Mouse (Mus musculus) cerebellum, postnatal 10 days (tissue): ENCODE results near the gene 1700001C19Rik.
A peak's percentile ranks its signal among the peaks of the same experiment; 100 is the strongest.
"Not testable (repeated sequence)": the region's sequence is repeated elsewhere in the genome, so short reads cannot be mapped to it uniquely, and the experiment has no call there.

Experiments used
- DNase-seq, 2 experiments: peaks; one replicate each; pipeline ENCODE4 v3.0.0; 2021; ENCODE audit warnings: mixed read lengths in 2 of 2

The 1700001C19Rik gene

GRCm38 (mm10) chr17:47428831-47429304 is 8.3 kb downstream of the 1700001C19Rik start:
- no peak for DNase-seq

- no peak for DNase-seq
These were observed 9.9 kb downstream of the 1700001C19Rik start for GRCm38 (mm10) chr17:47427316-47427715.

- no peak for DNase-seq
These were observed 13.0 kb downstream of the 1700001C19Rik start for GRCm38 (mm10) chr17:47424186-47424585.

GRCm38 (mm10) chr17:47422616-47423015 is 14.6 kb downstream of the 1700001C19Rik start:
- not testable (repeated sequence) for DNase-seq

- DNase-seq, result no peak
These were observed 15.6 kb downstream of the 1700001C19Rik start for GRCm38 (mm10) chr17:47421566-47421965.

- DNase-seq, result no peak
These were observed 17.0 kb downstream of the 1700001C19Rik start for GRCm38 (mm10) chr17:47420195-47420594.

GRCm38 (mm10) chr17:47409897-47410861 is 27.0 kb downstream of the 1700001C19Rik start:
- DNase-seq, result peak; percentile 44 to 47

- DNase-seq, result peak; percentile 80 to 87
These were observed 28.6 kb downstream of the 1700001C19Rik start for GRCm38 (mm10) chr17:47408558-47408898.

GRCm38 (mm10) chr17:47407717-47408557 is 29.2 kb downstream of the 1700001C19Rik start:
- DNase-seq, result no peak

GRCm38 (mm10) chr17:47400451-47400850 is 36.7 kb downstream of the 1700001C19Rik start, which contains the start of gene Guca1a:
Gene Guca1a (minus strand): TSS chr17:47400584.
- DNase-seq, result no peak

- DNase-seq, result no peak
These were observed 38.1 kb downstream of the 1700001C19Rik start for GRCm38 (mm10) chr17:47399091-47399490.

GRCm38 (mm10) chr17:47395376-47395913 is 41.7 kb downstream of the 1700001C19Rik start:
- DNase-seq, result peak; percentile 52 to 57

GRCm38 (mm10) chr17:47394223-47394869 is 42.8 kb downstream of the 1700001C19Rik start:
- DNase-seq, result no peak

- peak; percentile 70 to 80 for DNase-seq
These were observed 50.5 kb downstream of the 1700001C19Rik start for GRCm38 (mm10) chr17:47386649-47387048.

GRCm38 (mm10) chr17:47385145-47385544 is 52.0 kb downstream of the 1700001C19Rik start, which contains the start of gene Guca1b:
Gene Guca1b (plus strand): TSS chr17:47385393.
- no peak for DNase-seq

GRCm38 (mm10) chr17:47384064-47384463 is 53.1 kb downstream of the 1700001C19Rik start:
- DNase-seq, result no peak

- DNase-seq, result no peak
These were observed 53.9 kb downstream of the 1700001C19Rik start for GRCm38 (mm10) chr17:47383266-47383665.

GRCm38 (mm10) chr17:47381917-47382316 is 55.3 kb downstream of the 1700001C19Rik start:
- DNase-seq, result no peak

- DNase-seq, result no peak
These were observed 59.0 kb downstream of the 1700001C19Rik start for GRCm38 (mm10) chr17:47378133-47378532.

- no peak for DNase-seq
These were observed 60.3 kb downstream of the 1700001C19Rik start for GRCm38 (mm10) chr17:47376779-47377280.

GRCm38 (mm10) chr17:47373991-47374390 is 63.2 kb downstream of the 1700001C19Rik start:
- DNase-seq, result no peak

- DNase-seq, result peak; percentile 80 to 84
These were observed 65.7 kb downstream of the 1700001C19Rik start for GRCm38 (mm10) chr17:47371451-47371850.
